Mouse (Mus musculus) liver (tissue): Measurements from ENCODE around the gene Gm11027.
A peak's percentile ranks its signal among the peaks of the same experiment; 100 is the strongest.

Experiments used
- DNase-seq: peaks from one replicate; pipeline ENCODE4 v3.0.0-alpha.2; 2020; ENCODE audit warnings: mixed read lengths

The Gm11027 gene

GRCm38 (mm10) chr12:116280149-116280652, 5.0 kb downstream of the Gm11027 start:
- DNase-seq = no peak

DNA sequence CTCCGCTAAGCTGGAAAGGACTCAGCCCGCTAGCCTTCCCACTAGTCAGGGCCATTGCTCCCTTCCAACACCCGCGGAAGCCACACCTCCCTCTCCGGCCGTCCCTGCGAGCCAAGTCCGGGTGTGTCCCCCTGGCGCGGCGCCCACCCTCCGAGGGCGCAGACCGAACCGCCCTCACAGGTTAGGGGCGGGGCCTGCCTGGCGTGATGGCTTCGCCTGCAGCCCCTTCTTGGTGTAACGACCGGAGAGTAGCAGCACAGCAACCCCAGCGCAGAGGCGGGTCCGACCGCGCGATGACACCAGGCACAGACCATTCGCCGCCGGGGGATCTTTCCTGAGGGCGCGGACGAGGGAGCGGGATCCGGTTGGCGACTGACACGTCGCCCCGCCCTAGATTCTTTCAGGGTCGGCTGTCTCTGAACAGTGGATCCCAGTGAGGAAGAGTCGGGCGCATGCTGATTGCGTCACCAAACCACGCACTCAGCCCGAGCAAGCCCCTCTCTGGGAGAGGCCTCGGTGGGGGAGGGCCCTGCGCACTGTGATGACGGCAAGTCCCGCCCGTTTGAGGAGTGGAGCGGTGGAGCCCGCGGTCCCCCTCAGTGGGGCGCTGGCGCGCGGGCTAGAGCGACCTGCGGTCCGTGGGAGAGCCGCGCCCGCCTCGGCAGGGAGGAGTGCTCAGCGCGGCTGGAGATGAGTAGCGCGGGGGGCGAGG, 5.6 kb downstream of the Gm11027 start, which contains the start of gene Esyt2:
Gene Esyt2, plus strand, starts transcription at position 544 of the 712 bp plus-strand sequence.
- peak; percentile 99 for DNase-seq

- DNase-seq = peak; percentile 70
Measured at GRCm38 (mm10) chr12:116281427-116282281, 6.5 kb downstream of the Gm11027 start.

GRCm38 (mm10) chr12:116282856-116283255, 7.7 kb downstream of the Gm11027 start:
- no peak for DNase-seq

- no peak for DNase-seq
Measured at GRCm38 (mm10) chr12:116283511-116283910, 8.3 kb downstream of the Gm11027 start.

GRCm38 (mm10) chr12:116293185-116293584, 18.0 kb downstream of the Gm11027 start:
- DNase-seq = no peak

GRCm38 (mm10) chr12:116293599-116294292, 18.6 kb downstream of the Gm11027 start:
- DNase-seq = no peak

DNA sequence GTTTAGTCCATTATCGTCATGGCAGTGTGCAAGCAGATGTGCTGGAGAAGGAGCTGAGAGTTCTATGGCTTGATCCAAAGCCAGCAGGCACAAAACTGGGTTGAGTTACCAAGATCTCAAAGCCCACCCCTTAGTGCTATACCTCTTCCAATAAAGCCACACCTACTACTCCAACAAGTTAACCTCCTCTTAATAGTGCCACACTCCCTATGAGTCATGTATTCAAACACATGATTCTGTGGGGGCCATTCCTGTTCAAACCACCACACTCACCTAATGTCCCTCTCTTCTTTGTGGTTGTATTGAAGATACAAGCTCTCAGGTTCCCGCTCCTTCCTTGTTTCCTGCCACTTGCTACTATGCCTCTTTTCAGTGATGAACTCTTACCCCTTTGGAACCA, 24.7 kb downstream of the Gm11027 start:
- no peak for DNase-seq

DNA sequence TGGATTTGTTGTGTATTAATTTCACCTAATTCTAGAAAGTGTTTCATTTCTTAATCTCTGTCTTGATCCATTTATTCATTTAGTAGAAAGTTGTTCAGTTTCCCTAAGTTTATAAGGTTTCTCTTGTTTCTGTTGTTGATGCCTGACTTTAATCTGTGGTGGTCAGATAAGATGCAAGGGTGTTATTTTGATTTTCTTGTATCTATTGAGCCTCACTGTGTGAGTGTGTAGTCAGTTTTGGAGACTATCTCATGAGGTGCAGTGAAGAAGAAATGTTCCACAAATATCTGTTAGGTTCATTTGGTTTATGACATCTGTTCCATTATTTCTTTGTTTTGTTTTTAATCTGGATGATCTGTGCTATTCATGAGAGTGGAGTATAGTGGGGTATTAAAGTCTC, 27.0 kb downstream of the Gm11027 start:
- no peak for DNase-seq

GRCm38 (mm10) chr12:116306042-116306441, 30.9 kb downstream of the Gm11027 start:
- no peak for DNase-seq

- no peak for DNase-seq
Measured at GRCm38 (mm10) chr12:116307870-116308269, 32.7 kb downstream of the Gm11027 start.

DNA sequence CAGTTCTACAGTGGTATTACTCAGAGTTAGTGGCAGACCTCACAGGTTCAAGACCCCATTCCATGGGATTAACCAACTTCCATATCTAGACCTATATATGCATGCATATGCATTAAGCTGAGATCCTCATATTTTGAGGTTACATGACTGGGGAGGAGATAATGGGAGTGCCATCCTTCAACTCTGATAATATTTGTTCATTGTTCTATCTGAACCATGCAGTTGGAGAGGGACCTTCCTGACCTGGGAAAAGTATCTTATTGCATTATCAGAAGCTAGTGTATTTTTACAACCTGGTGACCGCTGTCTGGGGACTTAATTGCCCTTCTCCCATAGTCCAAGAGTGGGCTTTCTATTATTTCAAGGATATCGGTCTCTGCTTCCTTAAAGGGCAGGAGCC, 33.4 kb downstream of the Gm11027 start:
- DNase-seq = no peak

- DNase-seq = no peak
Measured at GRCm38 (mm10) chr12:116313816-116314215, 38.6 kb downstream of the Gm11027 start.

DNA sequence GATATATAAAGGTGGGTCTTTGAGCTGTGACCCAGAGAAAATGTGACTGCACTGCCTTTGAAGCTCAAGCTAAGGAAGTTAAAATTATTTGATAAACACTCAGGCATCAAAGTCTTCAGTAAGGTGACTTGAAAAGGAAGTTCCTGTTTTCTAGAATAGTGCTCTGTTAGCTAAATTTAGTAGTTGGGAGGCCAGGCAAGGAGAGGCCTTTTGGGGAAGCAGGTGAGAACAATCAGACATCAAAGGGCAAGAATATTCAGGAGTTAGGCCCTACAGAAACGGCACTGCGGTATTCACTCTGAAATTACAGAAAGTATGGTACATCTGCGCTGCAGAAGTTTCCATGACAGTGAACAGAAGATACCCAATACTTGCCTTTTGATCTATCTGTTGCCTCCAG, 40.3 kb downstream of the Gm11027 start:
- DNase-seq = no peak

DNA sequence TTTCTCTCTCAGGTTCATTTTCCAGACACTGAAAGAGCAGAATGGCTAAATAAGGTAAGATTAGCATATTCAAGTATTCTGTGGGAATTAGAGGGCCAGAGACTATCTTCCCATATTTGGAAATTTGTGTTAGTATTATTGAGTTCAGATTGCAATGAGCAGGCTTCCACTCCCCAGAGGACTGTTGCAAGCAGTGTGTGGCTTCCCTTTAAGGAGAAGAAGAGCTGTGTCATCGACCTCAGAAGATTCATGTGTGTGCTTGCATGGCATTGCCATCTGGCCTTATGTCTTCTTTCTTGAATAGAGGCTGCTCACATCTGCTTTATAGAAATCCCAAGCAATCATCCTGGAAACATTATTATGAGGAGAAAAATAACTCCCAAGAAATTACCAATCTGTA, 42.6 kb downstream of the Gm11027 start:
- no peak for DNase-seq
